Mouse (Mus musculus) brain, adult 10 weeks (tissue): Measurements from ENCODE around the gene Strn. TPM values are rescaled to one million over a fixed set of nuclear protein-coding genes. Genes with fewer than 3 reads are reported as not detected.

Experiments used
- polyA plus RNA-seq: library from polyadenylated mRNA; stranded (reverse); fragments of 350-450 nt; fragmentation: Illumina TruSeq; extraction: RNeasy Lipid Tissue Mini Kit (QIAGEN cat#74804); gene quantifications from one replicate; pipeline ENCODE4 v1.2.3, GENCODE M21; 2015; ENCODE audit warnings: low read depth, low replicate concordance

Gene Strn
- polyA plus RNA-seq, result 34.8 TPM

GRCm38 (mm10) chr17:78737096-78737495, at the start of gene Strn:
TSS of gene Strn (minus strand) at chr17:78737196.

Other genes with a start within 250 kb of the Strn start
- 2.5 TPM for gene Vit, start 229.1 kb downstream of the Strn start, polyA plus RNA-seq
- gene Heatr5b, start 98.2 kb upstream of the Strn start, polyA plus RNA-seq, result 33.5 TPM
- gene Gpatch11, start 98.4 kb upstream of the Strn start, polyA plus RNA-seq, result 36.2 TPM
- 3.6 TPM for gene Eif2ak2, start 145.4 kb upstream of the Strn start, polyA plus RNA-seq
- 0.67 TPM for gene Sult6b1, start 169.8 kb upstream of the Strn start, polyA plus RNA-seq
- gene Cebpzos, start 179.3 kb upstream of the Strn start, polyA plus RNA-seq, result 81.6 TPM
- gene Cebpz, start 199.9 kb upstream of the Strn start, polyA plus RNA-seq, result 26.5 TPM
- gene Ndufaf7, start 199.9 kb upstream of the Strn start, polyA plus RNA-seq, result 72.4 TPM